Mouse (Mus musculus): ENCODE results near the gene Bcl11b.

The Bcl11b gene

DNA sequence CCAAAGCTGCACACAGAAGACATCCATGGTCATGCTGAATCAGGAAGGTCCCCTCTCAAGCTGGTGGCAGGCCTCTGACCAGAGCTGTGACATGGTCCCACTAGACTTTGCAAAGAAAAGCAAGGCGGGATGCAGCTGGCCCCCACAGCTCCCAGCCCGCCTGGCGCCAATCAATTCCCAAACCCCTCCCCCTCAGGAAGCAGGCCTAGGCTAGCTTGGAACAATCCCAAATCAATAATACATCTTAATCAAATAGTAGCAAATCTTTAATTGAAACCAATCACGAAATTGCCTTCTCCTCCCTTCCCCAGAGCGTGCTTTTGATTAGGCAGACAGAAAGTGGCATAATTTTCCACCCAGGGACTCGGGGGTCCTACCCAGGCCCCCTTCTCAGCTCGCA, 113.1 kb downstream of the Bcl11b start:
- no peak for DNase-seq (ENCODE audit: low spot score in 2 of 2)

DNA sequence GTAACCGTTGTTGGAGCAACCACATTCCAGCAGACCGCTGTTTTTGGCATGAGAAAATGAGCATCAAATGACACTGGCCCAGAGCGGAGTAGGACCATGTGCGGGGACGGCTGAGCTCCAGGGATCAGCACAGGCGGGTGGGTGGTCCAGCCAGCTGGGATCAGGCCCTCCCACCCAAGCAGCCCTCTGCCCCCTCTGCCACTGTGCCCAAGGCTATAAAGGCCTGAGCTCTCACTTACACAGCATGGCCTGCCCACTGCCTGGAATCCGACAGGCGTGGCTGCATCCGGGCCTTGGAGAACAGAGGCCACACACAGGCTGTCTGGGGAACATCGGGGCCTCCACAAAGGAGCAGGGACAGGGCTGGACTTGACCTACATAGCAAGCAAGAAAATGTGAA, 113.6 kb downstream of the Bcl11b start:
- no peak for DNase-seq (ENCODE audit: low spot score in 2 of 2)

DNA sequence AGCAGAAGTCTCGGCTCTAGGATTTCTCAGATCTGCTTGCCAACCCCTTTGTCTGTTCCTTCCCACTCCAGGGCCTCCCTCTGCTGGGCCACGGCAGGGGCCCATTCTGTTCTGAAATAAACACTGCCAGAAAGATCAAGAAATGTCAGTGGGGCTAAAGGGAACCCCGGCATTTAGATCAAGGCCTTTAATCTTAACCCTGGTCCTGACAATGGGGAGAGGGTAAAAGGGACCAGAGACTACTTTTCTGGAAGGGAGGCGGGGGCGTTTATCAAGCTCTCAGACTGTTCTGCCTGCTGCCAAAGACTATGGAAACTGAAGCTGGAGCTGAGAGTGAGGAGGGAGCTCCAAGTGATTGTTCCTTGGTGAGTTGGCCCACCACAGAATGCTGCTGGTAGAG, 114.8 kb downstream of the Bcl11b start:
- no peak for DNase-seq (ENCODE audit: low spot score in 2 of 2)

DNA sequence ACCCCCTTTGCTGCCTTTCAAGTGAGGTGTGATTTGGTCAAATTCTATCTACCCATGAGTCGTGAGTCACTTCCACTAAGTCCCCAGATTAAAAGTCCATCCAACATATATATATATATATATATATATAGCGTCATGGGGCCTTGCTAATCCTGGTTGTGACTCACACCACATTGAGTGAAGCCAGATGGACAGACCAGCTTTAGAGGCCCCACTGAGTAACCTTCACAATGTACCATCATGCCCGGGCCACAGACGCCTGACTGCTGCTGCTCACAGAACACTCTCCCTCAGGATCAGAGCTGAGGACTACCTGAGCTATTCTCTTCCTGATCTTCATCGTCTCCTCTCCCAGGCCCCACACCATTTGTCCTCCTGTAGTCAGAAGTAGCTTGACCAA, 115.4 kb downstream of the Bcl11b start:
- no peak for DNase-seq (ENCODE audit: low spot score in 2 of 2)

DNA sequence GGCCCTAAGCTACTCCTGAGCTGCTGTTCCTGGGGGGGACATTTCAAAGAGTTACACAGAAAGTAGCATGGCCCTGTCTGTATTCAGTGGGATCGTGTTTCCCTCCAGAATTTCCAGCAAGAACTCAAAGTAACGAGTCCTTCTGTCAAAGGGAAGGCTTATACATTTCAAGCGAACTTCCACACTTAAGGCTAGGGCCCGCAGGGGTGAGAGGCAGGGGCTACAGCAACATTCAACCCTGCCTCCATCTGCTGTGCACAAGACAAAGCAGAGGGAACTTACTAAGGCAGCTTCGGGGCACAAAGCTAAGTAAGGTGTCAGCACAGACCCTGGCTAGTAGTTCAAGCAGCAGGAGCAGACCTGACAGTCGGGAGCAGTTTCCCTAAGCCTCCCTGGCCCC, 115.8 kb downstream of the Bcl11b start:
- no peak for DNase-seq (ENCODE audit: low spot score in 2 of 2)

DNA sequence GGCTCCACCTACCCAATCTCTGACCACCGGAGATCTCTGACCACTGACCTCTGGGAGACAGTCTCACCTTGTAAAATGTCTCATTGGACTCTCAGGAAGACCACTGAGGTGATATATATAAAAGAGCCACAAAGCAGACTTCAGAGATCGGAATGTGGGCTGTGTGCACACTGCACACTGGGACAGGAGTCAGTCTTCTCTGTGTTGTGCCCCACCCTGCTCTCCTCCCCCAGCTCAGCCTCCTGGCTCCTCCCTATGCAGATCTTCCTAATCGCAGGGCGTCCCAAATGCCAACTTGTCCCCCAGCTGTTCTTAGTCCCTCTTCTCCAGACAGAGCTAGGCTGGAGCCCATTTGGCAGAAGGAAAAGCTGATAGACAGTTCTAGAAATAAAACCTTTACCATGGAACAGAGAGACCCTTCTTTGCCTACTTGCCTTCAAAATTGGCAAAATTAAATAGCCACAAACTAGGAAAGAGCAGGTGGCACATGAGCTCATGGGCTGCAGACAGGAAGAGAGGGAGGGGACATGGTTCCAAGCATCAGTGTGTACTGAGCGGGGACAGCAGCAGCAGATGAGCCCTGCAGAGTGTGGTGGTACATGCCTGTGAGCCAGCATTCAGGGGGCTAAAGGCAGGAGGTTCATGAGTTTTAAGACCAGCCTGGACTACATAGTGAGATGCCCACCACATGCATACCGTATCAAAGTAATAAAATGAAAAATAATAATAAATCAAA, 118.9 kb downstream of the Bcl11b start:
- no peak for DNase-seq (ENCODE audit: low spot score in 2 of 2)

DNA sequence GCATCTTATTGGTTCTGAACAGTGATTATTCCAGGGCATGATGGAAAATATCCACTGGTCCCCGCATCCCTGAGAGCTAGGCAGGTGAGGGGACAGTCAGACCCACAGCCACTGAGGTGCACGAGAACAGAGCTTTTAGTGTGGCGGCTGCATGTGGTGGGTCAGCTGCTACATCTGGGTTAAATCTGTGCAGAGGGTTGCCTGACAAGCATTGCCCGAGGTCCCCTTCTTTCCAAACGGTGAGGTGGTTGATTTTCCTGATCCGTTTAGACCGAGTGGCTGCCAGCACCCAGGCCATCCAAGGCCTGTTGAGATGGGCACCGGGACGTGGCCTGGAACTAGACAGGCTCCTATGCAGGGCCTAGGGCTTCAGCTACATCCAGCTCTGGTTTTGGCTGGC, 121.7 kb downstream of the Bcl11b start:
- DNase-seq (ENCODE audit: low spot score in 2 of 2): no peak

DNA sequence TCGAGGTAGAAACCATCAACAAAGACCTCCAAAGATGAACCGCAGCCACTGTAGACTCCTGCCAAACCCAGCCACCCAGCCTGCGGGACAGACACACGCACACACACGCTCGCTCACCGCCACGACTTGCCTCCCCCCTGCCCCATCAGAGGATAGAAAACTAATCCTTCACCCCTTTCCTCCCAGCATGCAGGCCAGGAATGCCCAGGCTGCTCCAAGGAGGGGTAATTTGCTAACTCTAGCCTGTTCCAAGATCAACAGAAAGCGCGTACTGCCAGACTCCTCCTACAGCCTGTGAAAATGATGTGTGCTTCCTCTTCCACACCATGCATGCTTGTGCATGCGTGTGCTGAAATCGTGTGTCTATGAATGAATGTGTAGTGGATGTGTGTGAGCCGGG, 122.7 kb downstream of the Bcl11b start:
- DNase-seq (ENCODE audit: low spot score in 2 of 2): no peak

DNA sequence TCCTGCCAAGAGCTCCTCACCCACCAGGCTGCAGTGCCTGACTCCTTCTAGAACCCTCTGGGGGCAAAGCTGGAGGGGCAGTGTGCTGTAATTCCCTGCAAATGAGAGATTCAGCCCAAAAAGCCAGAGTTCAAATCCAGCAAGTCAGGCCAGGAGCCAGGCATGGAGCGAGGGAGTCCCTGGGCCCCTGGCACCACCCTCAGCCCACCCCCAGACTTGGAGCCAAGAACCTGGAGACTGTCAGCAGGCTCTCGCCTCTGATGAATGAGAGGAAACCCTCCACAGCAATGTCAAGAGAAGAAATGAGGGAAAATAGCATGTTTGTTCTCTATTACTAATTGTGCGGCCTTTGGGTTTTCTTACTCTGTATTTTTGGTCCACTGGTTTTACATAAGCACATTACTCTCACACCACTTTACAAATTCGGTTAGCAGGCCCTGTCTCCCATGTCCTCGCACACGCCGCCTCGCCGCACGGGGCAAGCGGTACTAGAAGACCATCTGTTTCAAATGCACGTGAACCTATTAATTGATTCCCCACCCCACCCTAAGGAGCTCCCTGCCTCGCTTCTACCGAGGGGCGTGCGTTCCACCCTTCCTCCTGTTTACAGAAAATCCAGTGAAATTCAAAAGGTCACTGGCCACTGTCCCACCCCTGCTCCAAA, 124.2 kb downstream of the Bcl11b start:
- no peak for DNase-seq (ENCODE audit: low spot score in 2 of 2)

DNA sequence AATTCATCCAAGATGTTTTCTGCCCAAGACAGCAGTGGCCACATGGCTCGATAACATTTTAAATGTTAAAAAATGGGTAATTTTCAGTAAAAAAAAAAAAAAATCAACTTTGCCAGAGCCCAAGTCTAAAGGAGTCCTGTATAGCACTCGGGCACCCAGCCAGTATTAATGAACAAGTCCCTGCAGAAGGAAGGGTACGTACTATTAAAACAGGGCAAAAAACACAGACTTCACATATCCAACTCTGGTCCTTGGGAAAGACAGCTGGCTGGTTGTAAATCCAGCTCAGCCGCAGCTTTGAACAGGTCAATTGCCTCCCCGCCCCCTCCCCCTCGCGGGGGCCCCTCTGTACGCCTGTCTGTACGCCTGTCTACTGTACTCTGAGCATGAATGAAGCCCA, 127.2 kb downstream of the Bcl11b start:
- no peak for DNase-seq (ENCODE audit: low spot score in 2 of 2)

DNA sequence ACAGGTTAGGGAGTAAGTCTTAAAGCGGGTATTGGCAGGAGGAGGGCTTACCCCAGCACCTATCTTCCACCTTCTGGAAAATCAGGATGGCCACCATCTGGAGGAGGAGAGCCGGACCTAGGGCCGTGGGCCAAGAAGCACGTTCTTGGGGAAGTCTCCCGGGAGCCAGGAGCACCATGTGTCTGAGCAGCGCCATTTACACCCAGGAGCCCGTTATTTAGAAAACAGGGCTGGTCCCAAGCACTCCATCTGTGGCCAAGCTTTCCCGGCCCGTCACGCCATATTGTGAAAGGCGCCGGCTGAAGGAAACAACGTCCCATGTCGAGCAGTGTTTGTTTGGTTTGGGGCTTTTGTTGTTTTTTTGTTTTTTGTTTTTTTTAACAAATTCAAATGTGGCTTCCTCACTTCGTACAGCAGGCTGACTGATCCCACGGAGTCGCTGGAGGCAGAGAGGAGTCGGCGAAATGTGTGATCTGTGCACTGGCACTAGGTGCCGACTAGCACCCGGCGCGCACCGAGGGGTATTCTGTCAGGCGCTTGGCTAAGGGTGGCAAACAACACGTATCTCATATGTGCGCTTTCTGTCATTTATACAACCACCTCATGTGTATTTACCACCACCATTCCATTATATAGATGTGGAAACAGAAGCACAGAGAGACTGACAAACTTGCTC, 128.8 kb downstream of the Bcl11b start:
- DNase-seq (ENCODE audit: low spot score in 2 of 2): no peak

DNA sequence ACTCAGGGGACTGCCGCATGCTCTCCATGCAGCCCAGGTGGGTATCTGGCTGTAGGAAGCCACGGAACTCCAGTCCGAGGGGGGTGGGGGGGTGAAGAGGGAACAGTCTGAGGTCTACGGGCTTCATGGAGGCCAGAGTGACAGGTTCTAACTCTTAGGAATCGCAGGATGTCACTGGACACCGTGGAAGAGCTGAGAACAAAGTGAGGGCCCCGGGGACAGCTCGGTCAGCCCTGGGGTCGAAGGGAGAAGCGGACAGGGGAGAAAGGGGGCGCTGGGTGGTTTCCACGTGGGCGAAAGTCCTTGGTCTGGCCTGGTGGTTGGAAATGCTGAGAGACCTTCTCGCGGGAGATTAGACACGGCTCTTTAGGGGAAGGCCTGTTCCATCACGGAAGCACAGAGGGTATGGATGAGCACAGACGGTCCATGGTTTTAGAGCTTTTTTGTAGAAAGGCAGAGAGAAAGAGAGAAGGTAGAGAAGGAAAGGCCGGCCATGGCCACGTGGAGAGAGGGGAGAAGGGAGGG, 133.8 kb downstream of the Bcl11b start:
- DNase-seq (ENCODE audit: low spot score in 2 of 2): no peak

DNA sequence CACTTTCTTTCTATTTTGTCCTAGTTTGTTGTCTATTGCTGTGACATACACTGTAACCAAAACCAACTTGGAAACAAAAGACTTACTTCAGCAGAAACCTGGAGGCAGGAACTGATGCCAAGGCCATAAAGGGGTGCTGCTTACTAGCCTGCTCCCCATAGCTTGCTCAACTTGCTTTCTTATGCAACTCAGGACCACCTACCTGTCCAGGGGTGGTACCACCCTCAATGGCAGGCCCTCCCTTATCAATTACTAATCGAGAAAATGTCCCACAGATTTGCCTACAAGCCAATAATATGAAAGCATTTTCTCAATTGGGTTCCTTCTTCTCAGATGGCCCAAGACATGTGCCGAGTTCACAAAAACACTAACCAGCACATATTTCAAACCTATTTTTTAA, 135.1 kb downstream of the Bcl11b start:
- DNase-seq (ENCODE audit: low spot score in 2 of 2): no peak

All from urinary bladder, adult 18-20 months (tissue).